ENCODE assay signal across 8 mouse cellular contexts in the genomic region with DNA sequence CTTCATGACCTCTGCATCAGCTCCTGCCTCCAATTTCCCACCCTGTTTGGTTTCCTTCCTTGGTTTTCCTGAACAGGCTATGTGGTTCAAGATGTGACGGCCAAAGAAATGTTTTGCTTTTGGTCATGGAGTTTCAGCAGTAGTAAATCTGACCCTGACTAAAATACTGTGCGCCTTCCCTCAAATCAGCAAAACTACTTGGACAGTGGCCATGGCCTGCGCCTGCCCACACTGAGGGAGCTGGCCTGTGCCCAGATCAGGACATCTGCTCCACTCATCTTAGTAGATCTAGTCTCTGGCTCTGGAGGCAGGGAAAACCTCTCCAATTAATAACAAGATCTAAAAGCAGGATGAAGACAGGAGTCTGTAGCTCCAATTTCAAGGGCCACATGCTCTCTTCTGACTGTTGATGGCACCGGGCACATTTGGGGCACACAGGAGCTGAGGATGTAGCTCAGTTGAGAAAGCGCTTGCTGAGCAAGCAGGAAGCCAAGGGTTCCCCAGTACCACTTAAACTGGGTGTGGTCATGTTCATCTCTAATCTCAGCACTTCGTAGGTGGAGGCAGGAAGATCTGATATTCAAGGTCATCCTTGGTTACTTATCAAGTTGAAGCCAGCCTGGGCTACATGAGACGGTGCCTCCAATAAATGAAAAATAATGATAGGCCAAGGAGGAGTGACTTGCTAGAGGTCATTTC.
DNase-seq lines count a peak whose midpoint lies in the region; ATAC-seq and TF ChIP-seq lines count a peak whose summit lies in the region.

No protein-coding gene starts in this region.

- no peaks in the 10 kb centered on the region for H3K36me3 ChIP-seq in heart, adult 2 months (ENCODE audit: control insufficient read depth, insufficient read depth, low read length)
- H3K36me3 ChIP-seq in heart, embryonic 11.5 days (ENCODE audit: control insufficient read depth, insufficient read depth, low read length): no peaks in the 10 kb centered on the region
- peaks cover 37% of the 10 kb centered on the region for H3K36me3 ChIP-seq in midbrain, embryonic 10.5 days

- H3K4me2 ChIP-seq in heart, embryonic 11.5 days: no peak overlapping the region

- DNase-seq in heart, adult 2 months: peak; percentile 66 to 75
- peak; percentile 57 for DNase-seq in adipocyte (ENCODE audit: low spot score)
- peak; percentile 62 to 75 for DNase-seq in gastrocnemius, adult 8-10 months (ENCODE audit: low spot score in 2 of 2)
- DNase-seq in kidney, postnatal 25 days: peak; percentile 80 to 84
- DNase-seq in ovary, postnatal 36 days (ENCODE audit: low spot score): peak; percentile 73
- DNase-seq in midbrain, embryonic 10.5 days (ENCODE audit: low spot score): no peak
- DNase-seq in spleen, adult 12 weeks (ENCODE audit: low spot score): no peak

- TF ChIP-seq CTCF in heart, adult 2 months (IDR thresholded peaks at IDR 0.05): no peak

- H3K27ac ChIP-seq in heart, adult 2 months: no peak overlapping the region
- no peak overlapping the region for H3K27ac ChIP-seq in heart, embryonic 11.5 days (ENCODE audit: low read depth, low read length)
- H3K27ac ChIP-seq in midbrain, embryonic 10.5 days (replicated peaks): no peak overlapping the region

- TF ChIP-seq EP300 in heart, adult 2 months (IDR thresholded peaks at IDR 0.05; ENCODE audit: insufficient read depth, low read depth, low read length): no peak

- H3K27me3 ChIP-seq in heart, adult 2 months (ENCODE audit: control insufficient read depth, insufficient read depth, low read length): no peaks in the 10 kb centered on the region
- no peaks in the 10 kb centered on the region for H3K27me3 ChIP-seq in heart, embryonic 11.5 days (ENCODE audit: control insufficient read depth, insufficient read depth, low read length)
- no peaks in the 10 kb centered on the region for H3K27me3 ChIP-seq in midbrain, embryonic 10.5 days (ENCODE audit: low read depth, poor library complexity, severe bottlenecking)

- no peaks in the 10 kb centered on the region for H3K9me3 ChIP-seq in heart, embryonic 11.5 days (replicated peaks; ENCODE audit: control insufficient read depth, low read length)
- H3K9me3 ChIP-seq in midbrain, embryonic 10.5 days (replicated peaks): peaks cover 8% of the 10 kb centered on the region

- peaks cover 5% of the 10 kb centered on the region for H3K4me1 ChIP-seq in heart, adult 2 months (ENCODE audit: control insufficient read depth, insufficient read depth, low read length)
- no peaks in the 10 kb centered on the region for H3K4me1 ChIP-seq in heart, embryonic 11.5 days (ENCODE audit: control insufficient read depth, insufficient read depth, low read length)
- 0 out of 2 replicates have a peak, but pooled peaks cover 7% of the 10 kb centered on the region for H3K4me1 ChIP-seq in midbrain, embryonic 10.5 days

- TF ChIP-seq POLR2A in heart, adult 2 months (IDR thresholded peaks at IDR 0.05; ENCODE audit: insufficient read depth, low read depth, low read length): no peak

- intact Hi-C loops in heart, adult 2 months (cut with DNase I): no loop called here

- H3K79me2 ChIP-seq in heart, adult 2 months (replicated peaks; ENCODE audit: control insufficient read depth, insufficient read depth, low read length): no peaks in the 10 kb centered on the region

- no peak overlapping the region for H3K9ac ChIP-seq in heart, adult 2 months (ENCODE audit: low read depth, low read length)
- H3K9ac ChIP-seq in heart, embryonic 11.5 days (ENCODE audit: low read depth, low read length): no peak overlapping the region

- 41% methylated on average over 7 of the region's 7 CpGs for WGBS in heart, adult 2 months
- 87% methylated on average over 7 of the region's 7 CpGs for WGBS in heart, embryonic 11.5 days (ENCODE audit: insufficient replicate concordance)
- 92% methylated on average over 7 of the region's 7 CpGs for WGBS in midbrain, embryonic 10.5 days

- H3K4me3 ChIP-seq in heart, adult 2 months: no peak overlapping the region
- H3K4me3 ChIP-seq in heart, embryonic 11.5 days (ENCODE audit: low read depth, low read length): no peak overlapping the region
- H3K4me3 ChIP-seq in midbrain, embryonic 10.5 days: no peak overlapping the region

- no peak for ATAC-seq in heart, embryonic 11.5 days (replicated peaks; ENCODE audit: insufficient number of reproducible peaks, low FRiP score, low TSS enrichment)

Comparison
In these comparisons a context has a peak if more than half of its experiments do, and no peak if none do; other contexts are left out.
1. DNase-seq: peak in heart, adult 2 months (2 of 2), adipocyte (single experiment), gastrocnemius, adult 8-10 months (2 of 2), kidney, postnatal 25 days (2 of 2) and ovary, postnatal 36 days (single experiment); none in midbrain, embryonic 10.5 days (single experiment) and spleen, adult 12 weeks (single experiment).